Mouse (Mus musculus) testis, postnatal 14 days (tissue): Measurements from ENCODE around the gene Snapc5.

Experiments used
- DNase-seq: peaks from one replicate; pipeline ENCODE4 v3.0.0; 2021; ENCODE audit warnings: low spot score

The Snapc5 gene

GRCm38 (mm10) chr9:64199897-64200296 is 20.8 kb downstream of the Snapc5 start:
- DNase-seq: no peak

- DNase-seq: no peak
These were observed 23.3 kb downstream of the Snapc5 start for GRCm38 (mm10) chr9:64202331-64202730.

- DNase-seq: no peak
These were observed 23.8 kb downstream of the Snapc5 start for GRCm38 (mm10) chr9:64202866-64203265.

GRCm38 (mm10) chr9:64207509-64208084 is 28.5 kb downstream of the Snapc5 start:
- DNase-seq: no peak

- DNase-seq: no peak
These were observed 35.4 kb downstream of the Snapc5 start for GRCm38 (mm10) chr9:64214452-64214851.

GRCm38 (mm10) chr9:64216090-64216489 is 37.0 kb downstream of the Snapc5 start:
- DNase-seq: no peak

- DNase-seq: no peak
These were observed 37.6 kb downstream of the Snapc5 start for GRCm38 (mm10) chr9:64216641-64217040.

GRCm38 (mm10) chr9:64217887-64218286 is 38.8 kb downstream of the Snapc5 start:
- no peak for DNase-seq

- DNase-seq: no peak
These were observed 40.2 kb downstream of the Snapc5 start for GRCm38 (mm10) chr9:64219305-64219704.

- DNase-seq: no peak
These were observed 40.8 kb downstream of the Snapc5 start for GRCm38 (mm10) chr9:64219772-64220420.

GRCm38 (mm10) chr9:64220603-64221002 is 41.5 kb downstream of the Snapc5 start:
- DNase-seq: no peak

- no peak for DNase-seq
These were observed 42.4 kb downstream of the Snapc5 start for GRCm38 (mm10) chr9:64221480-64221879.

- DNase-seq: no peak
These were observed 43.0 kb downstream of the Snapc5 start for GRCm38 (mm10) chr9:64222098-64222497.

- DNase-seq: no peak
These were observed 46.7 kb downstream of the Snapc5 start for GRCm38 (mm10) chr9:64225805-64226204.

GRCm38 (mm10) chr9:64227736-64228135 is 48.7 kb downstream of the Snapc5 start:
- DNase-seq: no peak

GRCm38 (mm10) chr9:64228972-64229371 is 49.9 kb downstream of the Snapc5 start:
- no peak for DNase-seq

- DNase-seq: no peak
These were observed 52.1 kb downstream of the Snapc5 start for GRCm38 (mm10) chr9:64231171-64231570.

GRCm38 (mm10) chr9:64231674-64232073 is 52.6 kb downstream of the Snapc5 start:
- DNase-seq: no peak

- DNase-seq: no peak
These were observed 53.3 kb downstream of the Snapc5 start for GRCm38 (mm10) chr9:64232257-64232957.
